Mouse (Mus musculus) Patski (cell line): ENCODE measurements around the gene Apopt1. TPM values are rescaled to one million over a fixed set of nuclear protein-coding genes. Genes with fewer than 3 reads are reported as not detected.

Experiments used
- ATAC-seq: fragments of 100-300 bp; one replicate; pipeline ENCODE4 v1.8.0; 2021
- CTCF ChIA-PET: fragments of 350-600 bp; sonication (Branson Sonifier 250); formaldehyde crosslinking; loops from one replicate; lab custom pipeline; 2022; ENCODE audit warnings: inconsistent platforms; lab: Charles Lee
- POLR2A ChIA-PET: fragments of 350-600 bp; sonication (Branson Sonifier 250); formaldehyde crosslinking; loops from one replicate; lab custom pipeline; 2022; ENCODE audit warnings: antibody characterized with exemption, inconsistent platforms; lab: Charles Lee
- DNase-seq: peaks from one replicate; pipeline ENCODE4 v3.0.0-alpha.2; 2011; ENCODE audit warnings: low read depth, low spot score
- H3K27me3 ChIP-seq: fragments of 371-371 bp; one replicate; pipeline ENCODE4 v1.5.1; 2021
- CTCF ChIP-seq: fragments of 100-300 bp; IDR thresholded peaks from one replicate; pipeline ENCODE4 v1.5.1; 2021
- in situ Hi-C: fragments of 300-500 bp; cut with MboI; formaldehyde crosslinking; loops from 3 replicates; pipeline ENCODE4 v1.11.1; 2018; ENCODE audit warnings: low pct_unique_long_range_greater_than_20kb, mixed read lengths
- polyA plus RNA-seq: library from polyadenylated mRNA; unstranded; gene quantifications from one replicate; pipeline ENCODE4 v1.2.3, GENCODE M21; 2021

The Apopt1 gene
- polyA plus RNA-seq, 1 experiment from 2014 or later = 36.7 TPM

DNA sequence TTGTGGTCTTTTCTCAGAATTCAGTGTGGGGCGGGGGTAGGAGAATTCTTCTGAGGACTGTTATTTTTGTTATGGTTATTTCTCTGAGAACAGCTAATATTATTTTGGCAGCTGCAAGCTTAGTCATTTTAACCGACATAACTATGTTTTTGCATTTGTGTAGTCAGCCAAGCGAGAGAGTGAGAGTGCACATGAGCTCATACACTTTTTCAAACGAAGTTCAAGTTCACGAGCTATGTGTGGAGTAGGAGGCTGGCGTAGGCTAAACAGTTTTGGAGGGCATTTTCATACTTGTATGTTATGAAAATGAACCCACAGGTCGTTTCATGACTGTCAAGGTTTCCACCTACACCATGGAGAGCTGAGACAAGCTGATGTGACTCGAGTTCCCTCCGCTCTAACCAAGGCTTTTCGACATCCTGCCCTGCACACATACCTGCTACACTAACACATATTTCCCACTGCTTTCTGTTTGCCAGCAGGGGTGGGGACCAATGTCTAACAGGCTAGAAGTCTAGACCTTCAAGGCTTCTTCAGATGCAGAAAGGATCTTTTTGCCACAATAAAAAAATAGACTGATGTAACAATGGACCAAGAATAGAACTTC lies 55.4 kb downstream of the Apopt1 start:
- ChIA-PET CTCF (no interaction called here), POLR2A (no interaction called here)
- ATAC-seq (no peak), DNase-seq (no peak)
- TF ChIP-seq CTCF = no peak
- in situ Hi-C loops = no loop called here
- no peaks in the 10 kb centered on the region for H3K27me3 ChIP-seq

DNA sequence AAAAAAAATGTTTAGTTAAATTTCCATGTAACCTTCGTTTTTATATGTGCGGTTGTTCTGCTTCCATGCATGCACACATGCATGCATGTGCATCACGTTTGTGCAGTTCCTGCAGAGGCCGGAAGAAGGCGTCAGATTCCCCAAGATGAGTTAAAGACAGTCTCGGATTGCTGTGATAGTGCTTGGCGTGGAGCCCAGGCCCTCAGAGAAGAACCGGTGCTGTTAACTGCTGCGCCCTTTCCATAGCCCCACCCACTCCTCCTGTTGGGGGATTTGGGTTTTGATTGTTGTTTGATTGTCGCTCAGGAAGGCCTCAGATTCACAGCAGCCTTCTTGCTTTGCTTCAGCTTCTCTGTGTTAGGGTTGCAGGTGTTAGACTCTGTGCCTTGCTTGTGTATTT lies 56.2 kb downstream of the Apopt1 start:
- POLR2A ChIA-PET = no interaction called here
- no peak for TF ChIP-seq CTCF
- CTCF ChIA-PET = no interaction called here
- DNase-seq = no peak
- no peaks in the 10 kb centered on the region for H3K27me3 ChIP-seq
- no peak for ATAC-seq
- in situ Hi-C loops = no loop called here

DNA sequence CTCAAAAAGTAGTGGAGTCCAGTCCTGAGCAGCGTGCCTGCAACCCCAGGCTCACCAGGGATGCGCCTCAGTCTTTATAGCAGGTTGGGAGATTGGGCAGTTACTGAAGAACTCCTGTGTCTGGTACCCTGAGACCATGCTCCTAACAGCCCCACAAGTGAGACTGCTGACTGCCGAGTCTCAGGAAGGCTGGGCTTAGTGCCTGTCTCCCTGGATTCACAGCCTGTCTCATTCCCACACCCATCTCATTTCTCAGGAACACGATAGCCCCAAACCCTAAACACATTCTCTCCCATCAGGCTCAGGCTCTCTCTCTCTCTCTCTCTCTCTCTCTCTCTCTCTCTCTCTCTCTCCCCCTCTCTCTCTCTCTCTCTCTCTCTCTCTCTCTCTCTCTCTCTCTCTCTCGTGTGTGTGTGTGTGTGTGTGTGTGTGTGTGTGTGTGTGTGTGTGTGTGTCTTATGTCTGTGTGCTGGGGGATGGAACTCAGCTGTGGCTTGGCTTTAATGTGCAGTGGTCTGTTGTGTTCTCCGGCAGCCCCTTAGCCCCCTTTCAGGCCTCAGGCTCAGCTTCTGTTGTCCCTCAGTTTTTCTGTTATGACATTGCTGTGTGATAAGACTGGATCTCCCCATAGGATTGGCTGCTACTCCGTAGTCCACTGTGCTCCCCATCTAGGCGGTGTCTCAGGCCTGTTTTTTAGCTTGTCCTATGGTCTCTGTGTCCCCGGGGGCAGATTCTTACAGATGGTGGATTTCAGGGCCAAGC lies 56.9 kb downstream of the Apopt1 start:
- no peak for TF ChIP-seq CTCF
- no peaks in the 10 kb centered on the region for H3K27me3 ChIP-seq
- DNase-seq (no peak), ATAC-seq (no peak)
- in situ Hi-C loops = no loop called here
- ChIA-PET POLR2A (no interaction called here), CTCF (no interaction called here)

DNA sequence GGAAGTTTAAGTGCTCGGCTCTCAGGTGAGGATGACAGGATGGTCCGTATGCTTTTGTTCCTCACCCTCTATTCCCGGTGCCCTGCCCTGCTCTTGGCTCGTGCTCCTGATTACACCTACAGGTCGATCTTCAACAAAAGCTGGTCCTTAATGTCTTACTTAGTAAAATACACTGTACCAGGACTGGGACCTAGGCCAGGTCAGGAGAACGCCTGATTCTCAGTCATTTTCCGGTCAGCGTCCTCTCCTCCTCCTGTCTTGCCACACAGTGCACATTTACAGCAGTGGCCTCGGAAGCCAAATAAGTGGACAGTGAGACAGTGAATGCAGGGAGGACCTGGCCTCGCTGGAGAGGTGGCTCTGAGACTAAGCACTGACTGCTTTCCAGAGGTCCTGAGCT lies 57.6 kb downstream of the Apopt1 start:
- CTCF ChIA-PET = interaction anchor here (0.7 kb wide), 1 partner anchor 419 kb away, joined by 3 read pairs; no protein-coding TSS in a partner anchor
- ATAC-seq (no peak), DNase-seq (no peak)
- H3K27me3 ChIP-seq = no peaks in the 10 kb centered on the region
- in situ Hi-C loops = no loop called here
- POLR2A ChIA-PET = no interaction called here
- no peak for TF ChIP-seq CTCF

DNA sequence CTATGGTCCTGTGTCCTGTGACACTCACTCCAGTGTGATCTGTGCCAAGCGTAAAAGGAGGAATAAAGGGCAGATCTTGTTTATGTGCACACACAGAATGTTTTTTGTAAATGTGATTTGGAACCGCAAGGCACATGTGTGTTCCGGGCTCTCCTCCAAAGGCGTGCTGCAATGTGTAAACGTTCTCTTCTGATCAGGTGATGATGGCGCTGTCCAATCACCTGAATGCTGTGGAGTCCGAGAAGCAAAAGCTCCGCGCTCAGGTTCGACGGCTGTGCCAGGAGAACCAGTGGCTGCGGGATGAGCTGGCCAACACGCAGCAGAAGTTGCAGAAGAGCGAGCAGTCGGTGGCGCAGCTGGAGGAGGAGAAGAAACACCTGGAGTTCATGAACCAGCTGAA lies 61.1 kb downstream of the Apopt1 start:
- no peaks in the 10 kb centered on the region for H3K27me3 ChIP-seq
- in situ Hi-C loops = no loop called here
- no peak for DNase-seq
- POLR2A ChIA-PET = no interaction called here
- CTCF ChIA-PET = no interaction called here
- no peak for ATAC-seq
- no peak for TF ChIP-seq CTCF

DNA sequence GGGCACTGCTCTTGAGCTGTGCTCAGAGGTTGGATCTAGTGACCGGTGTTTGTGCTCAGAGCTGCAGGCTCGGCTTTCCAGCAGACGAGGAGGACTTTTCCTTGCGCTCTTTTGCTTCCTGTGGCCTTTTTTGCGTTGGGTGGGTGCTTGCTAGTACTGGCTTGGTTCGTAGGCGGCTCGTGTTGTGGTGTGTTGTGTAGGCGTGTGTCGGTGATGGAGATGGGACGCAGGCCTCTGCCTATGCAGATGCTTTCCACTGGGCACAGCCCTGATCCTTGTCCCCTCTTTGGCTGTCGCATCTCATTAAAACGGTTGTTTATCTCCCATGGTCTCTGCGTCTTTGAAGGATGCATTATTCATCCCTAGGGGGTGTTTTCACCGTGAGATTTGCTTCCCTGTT lies 61.8 kb downstream of the Apopt1 start:
- no peak for DNase-seq
- no peak for ATAC-seq
- ChIA-PET POLR2A (no interaction called here), CTCF (interaction anchor here (1.6 kb wide), 1 partner anchor 13 kb away, joined by 3 read pairs; no protein-coding TSS in a partner anchor)
- TF ChIP-seq CTCF = no peak
- H3K27me3 ChIP-seq = no peaks in the 10 kb centered on the region
- in situ Hi-C loops = no loop called here

DNA sequence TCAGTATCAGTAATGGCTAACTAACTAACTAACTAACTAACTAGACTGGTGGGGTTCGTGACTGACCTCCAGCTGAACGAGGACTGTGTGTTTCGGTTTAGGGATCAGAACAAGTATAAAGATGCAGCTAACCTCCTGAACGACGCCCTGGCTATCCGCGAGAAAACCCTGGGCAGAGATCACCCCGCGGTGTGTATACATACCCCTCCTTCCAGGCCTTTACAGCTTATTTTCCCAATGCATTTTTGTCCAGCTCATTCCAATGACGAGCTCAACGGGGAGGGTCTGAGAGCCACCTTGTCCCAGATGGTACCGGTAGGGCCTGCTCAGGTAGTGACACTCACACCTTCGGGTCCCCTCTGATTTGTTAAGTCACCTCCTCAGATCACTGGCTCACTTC lies 64.9 kb downstream of the Apopt1 start:
- DNase-seq (no peak), ATAC-seq (no peak)
- in situ Hi-C loops = no loop called here
- ChIA-PET CTCF (no interaction called here), POLR2A (no interaction called here)
- no peak for TF ChIP-seq CTCF
- H3K27me3 ChIP-seq = no peaks in the 10 kb centered on the region

DNA sequence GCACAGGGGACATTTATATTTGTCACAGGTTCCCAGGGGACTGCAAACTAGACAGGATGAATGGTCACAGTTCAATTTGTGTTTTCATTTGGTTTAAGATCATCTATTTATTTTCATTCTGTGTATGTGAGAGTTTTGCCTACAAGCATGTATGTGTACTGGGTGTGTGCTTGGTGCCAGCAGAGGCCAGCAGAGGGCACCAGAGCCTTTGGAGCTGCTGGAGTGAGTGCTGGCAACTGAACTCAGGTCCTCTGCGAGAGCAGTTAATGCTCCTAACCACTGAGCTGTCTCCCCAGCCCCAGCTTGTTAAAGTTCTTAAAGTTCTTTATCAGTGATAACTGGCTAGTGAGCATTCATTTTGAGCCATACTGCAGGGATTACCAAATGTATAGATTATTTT lies 66.5 kb downstream of the Apopt1 start:
- ATAC-seq = no peak
- ChIA-PET CTCF (no interaction called here), POLR2A (no interaction called here)
- in situ Hi-C loops = no loop called here
- no peaks in the 10 kb centered on the region for H3K27me3 ChIP-seq
- DNase-seq = no peak
- TF ChIP-seq CTCF = no peak

DNA sequence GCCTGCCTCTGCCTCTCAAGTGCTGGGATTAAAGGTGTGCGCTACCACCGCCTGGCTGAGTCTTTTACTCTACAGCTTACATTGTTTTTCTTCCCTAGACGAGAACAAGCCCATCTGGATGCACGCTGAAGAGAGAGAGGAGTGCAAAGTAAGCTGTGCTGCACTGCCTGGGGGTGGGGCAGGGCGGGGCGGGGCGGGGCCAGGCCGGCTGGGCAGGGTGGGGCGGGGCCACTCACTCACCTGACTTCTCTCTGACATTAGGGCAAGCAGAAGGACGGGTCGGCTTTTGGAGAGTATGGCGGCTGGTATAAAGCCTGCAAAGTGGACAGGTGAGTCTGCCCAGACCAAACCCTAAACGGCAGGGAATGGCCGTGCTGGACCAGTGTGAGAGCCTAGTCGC lies 72.1 kb downstream of the Apopt1 start:
- in situ Hi-C loops = no loop called here

DNA sequence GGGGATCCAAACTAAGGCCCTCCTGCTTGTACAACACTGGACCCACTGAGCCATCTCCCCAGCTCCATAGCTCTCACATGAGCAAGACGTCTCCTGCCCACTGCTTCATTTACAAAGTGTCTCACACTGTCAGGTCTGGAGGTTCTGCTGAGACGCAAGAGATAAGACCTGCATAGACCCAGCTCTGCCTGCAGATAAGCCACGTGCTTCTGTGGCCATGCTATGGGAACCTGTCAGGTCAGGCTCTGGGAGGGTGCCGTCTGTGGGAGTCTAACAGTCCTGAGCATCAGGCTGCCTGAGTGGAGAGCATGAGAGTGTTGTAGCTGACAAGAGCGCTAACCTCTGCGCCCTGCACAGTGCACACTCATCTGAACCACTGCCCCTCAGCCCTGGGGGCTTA lies 74.0 kb downstream of the Apopt1 start:
- no peak for TF ChIP-seq CTCF
- ChIA-PET CTCF (no interaction called here), POLR2A (no interaction called here)
- H3K27me3 ChIP-seq = no peaks in the 10 kb centered on the region
- in situ Hi-C loops = no loop called here
- ATAC-seq (no peak), DNase-seq (no peak)

More for the DNA sequence above, 72.1 kb downstream of the Apopt1 start:
- no peak for DNase-seq
- POLR2A ChIA-PET = no interaction called here
- TF ChIP-seq CTCF = no peak
- no peak for ATAC-seq
- CTCF ChIA-PET = no interaction called here
- H3K27me3 ChIP-seq = no peaks in the 10 kb centered on the region

DNA sequence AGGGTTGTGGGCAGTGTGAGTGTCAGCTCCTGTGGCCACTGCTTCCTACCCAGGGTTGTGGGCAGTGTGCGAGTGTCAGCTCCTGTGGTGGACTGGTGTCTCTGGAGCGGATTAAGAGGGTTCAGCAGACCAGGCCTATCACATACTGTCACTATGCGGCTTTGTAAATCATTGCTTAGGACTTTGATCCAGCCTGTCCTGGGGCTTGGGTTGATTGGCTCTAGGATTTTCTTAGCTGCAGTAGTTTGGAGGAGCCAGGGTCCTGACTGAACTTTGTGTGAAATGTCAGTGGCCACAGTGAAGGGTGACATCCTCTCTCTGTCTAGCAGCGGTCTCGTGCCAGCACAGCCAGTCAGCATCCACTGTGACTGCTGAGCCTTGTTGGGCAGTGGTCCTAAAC lies 77.0 kb downstream of the Apopt1 start:
- CTCF ChIA-PET = no interaction called here
- POLR2A ChIA-PET = interaction anchor here (1.2 kb wide), 1 partner anchor 19 kb away, joined by 3 read pairs; no protein-coding TSS in a partner anchor
- H3K27me3 ChIP-seq = no peaks in the 10 kb centered on the region
- ATAC-seq = peak; percentile 57
- no peak for TF ChIP-seq CTCF
- in situ Hi-C loops = no loop called here
- no peak for DNase-seq
